Mouse (Mus musculus) central nervous system, embryonic 14 days (tissue): ENCODE data around the gene Gm40460. TPM values are rescaled to one million over a fixed set of nuclear protein-coding genes. Genes with fewer than 3 reads are reported as not detected.

Source experiments
- polyA plus RNA-seq: library from polyadenylated mRNA; depleted of rRNA; stranded (reverse); fragments of >200 nt; gene quantifications from 2 replicates; pipeline ENCODE4 v1.2.3, GENCODE M21; 2012; rRNA removed

The Gm40460 gene
- polyA plus RNA-seq = not detected in 2 replicates

DNA sequence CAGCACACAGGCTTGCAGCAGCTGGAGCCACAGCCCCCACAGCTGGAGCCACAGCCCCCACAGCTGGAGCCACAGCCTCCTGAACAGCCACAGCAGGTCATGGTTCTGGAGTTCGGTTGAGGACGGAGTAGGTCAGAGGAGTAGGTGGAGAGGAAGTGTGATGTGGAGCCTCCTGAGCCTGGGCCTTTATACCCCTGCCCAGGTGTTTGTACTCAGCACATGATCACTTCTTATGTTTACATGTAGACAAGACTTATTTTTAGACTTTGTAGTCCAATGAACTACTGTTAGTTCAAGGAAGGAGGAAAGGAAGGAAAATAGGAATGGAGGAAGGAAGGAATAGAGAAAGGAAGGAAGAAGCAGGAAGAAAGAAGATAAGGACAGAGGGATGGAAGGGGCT, at the start of gene Gm40460:
Gene Gm40460, minus strand, starts transcription at position 101 of the 400 bp plus-strand sequence.

GRCm38 (mm10) chr7:142274263-142274662, 33.4 kb upstream of the Gm40460 start, which contains the start of gene Gm4559:
Gene Gm4559, minus strand, starts transcription at chr7:142274363.

GRCm38 (mm10) chr7:142258254-142258653, 17.4 kb upstream of the Gm40460 start, which contains the start of gene Gm2431:
Gene Gm2431, minus strand, starts transcription at chr7:142258354.

DNA sequence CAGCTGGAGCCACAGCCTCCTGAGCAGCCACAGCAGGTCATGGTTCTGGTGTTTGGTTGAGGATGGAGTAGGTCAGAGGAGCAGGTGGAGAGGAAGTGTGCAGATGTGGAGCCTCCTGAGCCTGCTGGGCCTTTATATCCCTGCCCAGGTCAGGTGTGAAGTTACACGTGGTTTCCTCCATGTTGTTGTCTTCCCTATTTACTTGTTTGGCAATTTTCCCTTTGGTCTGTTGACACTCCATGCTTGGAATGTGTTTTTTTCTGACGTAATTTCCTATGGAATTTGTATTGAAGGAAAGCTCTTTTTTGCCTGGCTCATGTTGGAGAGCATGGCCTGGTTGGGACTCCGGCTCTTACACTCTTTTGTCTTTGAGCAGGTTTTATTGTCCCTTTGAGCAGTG, 11.0 kb downstream of the Gm40460 start, which contains the start of gene Krtap5-5:
Gene Krtap5-5, minus strand, starts transcription at position 101 of the 400 bp plus-strand sequence.

DNA sequence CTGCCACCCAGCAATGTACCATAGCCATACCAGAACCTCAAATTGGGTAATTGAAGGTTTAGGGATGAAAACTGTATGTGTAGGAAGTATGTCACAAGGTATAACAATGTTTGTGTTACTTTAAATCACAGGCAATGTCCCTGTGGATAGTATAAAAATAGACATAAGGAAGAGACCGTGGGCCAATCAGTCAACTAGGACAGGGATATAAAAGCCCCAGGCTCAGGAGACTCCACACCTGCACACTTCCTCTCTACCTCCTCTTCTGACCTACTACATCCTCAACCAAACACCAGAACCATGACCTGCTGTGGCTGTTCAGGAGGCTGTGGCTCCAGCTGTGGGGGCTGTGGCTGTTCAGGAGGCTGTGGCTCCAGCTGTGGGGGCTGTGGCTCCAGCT, 29.3 kb downstream of the Gm40460 start, which contains the start of gene Gm7579:
Gene Gm7579, plus strand, starts transcription at position 301 of the 400 bp plus-strand sequence.

DNA sequence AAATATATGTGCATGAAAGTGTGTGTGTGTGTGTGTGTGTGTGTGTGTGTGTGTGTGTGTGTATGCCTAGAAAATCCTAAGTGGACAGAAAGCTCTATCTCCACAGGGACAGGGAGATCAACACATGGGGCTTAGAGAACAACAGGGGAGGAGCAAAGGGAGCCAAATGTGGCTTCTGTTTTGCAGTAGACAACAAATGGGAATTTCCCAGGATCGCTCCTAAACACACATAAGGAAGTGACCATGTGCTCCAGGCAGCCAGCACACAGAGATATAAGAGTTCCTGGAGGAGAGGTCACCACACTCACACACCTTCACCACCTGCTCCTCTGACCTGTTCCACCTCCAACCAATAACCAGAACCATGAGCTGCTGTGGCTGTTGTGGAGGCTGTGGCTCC, 39.8 kb downstream of the Gm40460 start, which contains the start of gene Krtap5-3:
Gene Krtap5-3, plus strand, starts transcription at position 301 of the 400 bp plus-strand sequence.

Other genes with a start within 250 kb of the Gm40460 start
- 43.3 and 45.4 TPM in 2 replicates for gene Mob2, start 180.0 kb downstream of the Gm40460 start, polyA plus RNA-seq
- gene Dusp8, start 145.2 kb downstream of the Gm40460 start, polyA plus RNA-seq = 77.4 and 81.3 TPM in 2 replicates
- not detected in 2 replicates for gene Gm45618, start 120.3 kb downstream of the Gm40460 start, polyA plus RNA-seq
- gene Gm39115, start 105.0 kb downstream of the Gm40460 start, polyA plus RNA-seq = not detected in 2 replicates
- not detected in 2 replicates for gene Gm45337, start 96.5 kb downstream of the Gm40460 start, polyA plus RNA-seq
- not detected in 2 replicates for gene Gm29735, start 84.0 kb downstream of the Gm40460 start, polyA plus RNA-seq
- gene Gm4553, start 75.3 kb downstream of the Gm40460 start, polyA plus RNA-seq = not detected in 2 replicates
- not detected in 2 replicates for gene Krtap5-2, start 65.1 kb downstream of the Gm40460 start, polyA plus RNA-seq
- gene Gm10153, start 50.7 kb downstream of the Gm40460 start, polyA plus RNA-seq = not detected in 2 replicates
- not detected in 2 replicates for gene Krtap5-3, start 39.7 kb downstream of the Gm40460 start, polyA plus RNA-seq
- not detected in 2 replicates for gene Gm7579, start 29.2 kb downstream of the Gm40460 start, polyA plus RNA-seq
- not detected in 2 replicates for gene Krtap5-5, start 11.1 kb downstream of the Gm40460 start, polyA plus RNA-seq
- gene Gm2431, start 17.3 kb upstream of the Gm40460 start, polyA plus RNA-seq = not detected in 2 replicates
- not detected in 2 replicates for gene Gm4559, start 33.3 kb upstream of the Gm40460 start, polyA plus RNA-seq
- gene Krtap5-1, start 56.0 kb upstream of the Gm40460 start, polyA plus RNA-seq = not detected in 2 replicates
- not detected in 2 replicates for gene Krtap5-4, start 62.5 kb upstream of the Gm40460 start, polyA plus RNA-seq
- 2.3 TPM in 2 replicates for gene Ifitm10, start 132.7 kb upstream of the Gm40460 start, polyA plus RNA-seq
- 0.59 and 0.71 TPM in 2 replicates for gene Gm49369, start 141.6 kb upstream of the Gm40460 start, polyA plus RNA-seq
- gene Ctsd, start 147.0 kb upstream of the Gm40460 start, polyA plus RNA-seq = 173 and 189 TPM in 2 replicates
- gene Syt8, start 193.8 kb upstream of the Gm40460 start, polyA plus RNA-seq = 0.79 TPM in 1 of 2 replicates, not detected in the other
- 0.74 and 30.3 TPM in 2 replicates for gene Tnni2, start 200.7 kb upstream of the Gm40460 start, polyA plus RNA-seq
- 9.5 and 20.4 TPM in 2 replicates for gene Lsp1, start 219.7 kb upstream of the Gm40460 start, polyA plus RNA-seq